Mouse (Mus musculus) intestine, postnatal 0 days (tissue): ENCODE data around the gene Olfr319. TPM values are rescaled to one million over a fixed set of nuclear protein-coding genes. Genes with fewer than 3 reads are reported as not detected.
"Not testable (repeated sequence)": the region's sequence is repeated elsewhere in the genome, so short reads cannot be mapped to it uniquely, and the experiment has no call there.

Experiments used
- ATAC-seq: fragments of 200-750 bp; cut with Nextera tagmentation; 2 replicates; pipeline ENCODE4 v1.8.0; 2017; ENCODE audit warnings: mild to moderate bottlenecking, moderate TSS enrichment, moderate library complexity
- H3K27ac ChIP-seq: fragments of 300-500 bp; sonication (generic); 2 replicates; pipeline ENCODE4 v1.5.1; 2014; ENCODE audit warnings: mild to moderate bottlenecking, low read depth, low read length, moderate library complexity
- H3K27me3 ChIP-seq: fragments of 300-500 bp; sonication (generic); replicated peaks from 2 replicates; pipeline ENCODE4 v1.6.1; 2014; ENCODE audit warnings: low read length, mixed read lengths; ENCODE audit not compliant: control insufficient read depth, insufficient read depth
- H3K36me3 ChIP-seq: fragments of 300-500 bp; sonication (generic); 2 replicates; pipeline ENCODE4 v1.6.1; 2014; ENCODE audit warnings: mild to moderate bottlenecking, moderate library complexity; ENCODE audit not compliant: control insufficient read depth, insufficient read depth
- H3K4me1 ChIP-seq: fragments of 300-500 bp; sonication (generic); replicated peaks from 2 replicates; pipeline ENCODE4 v1.6.1; 2014; ENCODE audit warnings: antibody characterized with exemption, low read length, mixed read lengths; ENCODE audit not compliant: control insufficient read depth, insufficient read depth
- H3K4me2 ChIP-seq: fragments of 300-500 bp; sonication (generic); replicated peaks from 2 replicates; pipeline ENCODE4 v1.6.1; 2014; ENCODE audit warnings: low read depth, mild to moderate bottlenecking, moderate library complexity
- H3K4me3 ChIP-seq: fragments of 300-500 bp; sonication (generic); 2 replicates; pipeline ENCODE4 v1.5.1; 2014; ENCODE audit warnings: low read depth, low read length
- H3K9ac ChIP-seq: fragments of 300-500 bp; sonication (generic); 2 replicates; pipeline ENCODE4 v1.6.1; 2014; ENCODE audit warnings: mild to moderate bottlenecking, low read depth, low read length
- H3K9me3 ChIP-seq: fragments of 300-500 bp; sonication (generic); 2 replicates; pipeline ENCODE4 v1.6.1; 2016; ENCODE audit warnings: mixed run types; ENCODE audit not compliant: control insufficient read depth
- CTCF ChIP-seq: sonication (generic); IDR thresholded peaks from 2 replicates; pipeline ENCODE4 v1.5.1; 2016; ENCODE audit warnings: low read depth, mild to moderate bottlenecking, control low read depth, antibody characterized with exemption, moderate library complexity
- WGBS: fragments of 180-500 bp; shearing (Covaris S2); extraction: QIAGEN DNeasy Blood & Tissue Kit; methylation state at CpG from one replicate; pipeline ENCODE4 v1.1.7; 2014; 5-methylcytosine and 5-hydroxymethylcytosine counted together
- polyA plus RNA-seq: library from polyadenylated mRNA; unstranded; fragments of >200 nt; fragmentation: Nextera tagmentation; extraction: Ambion mirVana; gene quantifications from 2 replicates; pipeline ENCODE4 v1.2.1, GENCODE M21; 2015

The Olfr319 gene
- polyA plus RNA-seq, 1 experiment from 2014 or later, result not detected

- Histone ChIP-seq H3K9ac (no peak overlapping the region), H3K4me3 (no peak overlapping the region), H3K4me2 (no peak overlapping the region), H3K27ac (no peak overlapping the region), H3K36me3 (no peaks in the 10 kb centered on the region), H3K27me3 (no peaks in the 10 kb centered on the region), H3K9me3 (no peaks in the 10 kb centered on the region), H3K4me1 (no peaks in the 10 kb centered on the region)
- ATAC-seq, result no peak
- no peak for TF ChIP-seq CTCF
- 88% methylated on average over 4 of the region's 4 CpGs for WGBS
Measured at GRCm38 (mm10) chr11:58719701-58720100, 20.7 kb downstream of the Olfr319 start.

DNA sequence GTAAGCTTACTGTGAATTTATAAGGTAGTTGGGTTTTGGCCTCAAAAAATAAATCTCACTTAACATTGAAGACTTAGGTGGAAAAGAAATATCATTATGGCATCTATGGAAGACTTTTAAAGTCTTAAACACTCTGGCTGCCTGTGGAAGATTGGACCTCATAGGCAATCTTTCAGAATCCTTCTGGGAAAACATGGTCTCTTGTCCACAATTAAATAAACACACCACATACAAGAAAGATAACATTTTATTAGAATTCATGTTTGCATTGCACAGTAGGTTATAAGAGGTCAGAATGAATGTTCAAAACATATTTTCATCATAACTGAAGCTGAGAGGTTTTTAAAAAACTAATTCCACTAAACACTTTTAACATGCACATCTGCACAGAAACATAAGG lies 25.0 kb downstream of the Olfr319 start, which contains the start of gene Olfr318:
Gene Olfr318 (minus strand): TSS at position 101 of the 400 bp plus-strand sequence.
- Histone ChIP-seq H3K4me2 (no peak within 1 kb of the TSS), H3K27me3 (no peaks in the 10 kb centered on the region), H3K9me3 (no peaks in the 10 kb centered on the region), H3K4me1 (no peaks in the 10 kb centered on the region), H3K9ac (no peak within 1 kb of the TSS), H3K4me3 (no peak within 1 kb of the TSS), H3K27ac (no peak within 1 kb of the TSS), H3K36me3 (no peaks in the 10 kb centered on the region)
- TF ChIP-seq CTCF, result no peak
- no peak for ATAC-seq

- H3K4me3 ChIP-seq, H3K4me2 ChIP-seq, H3K27me3 ChIP-seq, ATAC-seq, H3K4me1 ChIP-seq, H3K9ac ChIP-seq, H3K36me3 ChIP-seq, H3K9me3 ChIP-seq, H3K27ac ChIP-seq: not testable (repeated sequence)
- 75% methylated on average over 5 of the region's 6 CpGs for WGBS
Measured at GRCm38 (mm10) chr11:58727896-58728650, 29.1 kb downstream of the Olfr319 start.

- Histone ChIP-seq H3K4me3 (no peak overlapping the region), H3K27ac (no peak overlapping the region), H3K9me3 (no peaks in the 10 kb centered on the region), H3K9ac (no peak overlapping the region), H3K4me1 (no peaks in the 10 kb centered on the region), H3K36me3 (no peaks in the 10 kb centered on the region), H3K4me2 (no peak overlapping the region), H3K27me3 (no peaks in the 10 kb centered on the region)
- no peak for TF ChIP-seq CTCF
- no peak for ATAC-seq
- 64% methylated on average over 3 of the region's 3 CpGs for WGBS
Measured at GRCm38 (mm10) chr11:58733372-58733771, 34.4 kb downstream of the Olfr319 start.

DNA sequence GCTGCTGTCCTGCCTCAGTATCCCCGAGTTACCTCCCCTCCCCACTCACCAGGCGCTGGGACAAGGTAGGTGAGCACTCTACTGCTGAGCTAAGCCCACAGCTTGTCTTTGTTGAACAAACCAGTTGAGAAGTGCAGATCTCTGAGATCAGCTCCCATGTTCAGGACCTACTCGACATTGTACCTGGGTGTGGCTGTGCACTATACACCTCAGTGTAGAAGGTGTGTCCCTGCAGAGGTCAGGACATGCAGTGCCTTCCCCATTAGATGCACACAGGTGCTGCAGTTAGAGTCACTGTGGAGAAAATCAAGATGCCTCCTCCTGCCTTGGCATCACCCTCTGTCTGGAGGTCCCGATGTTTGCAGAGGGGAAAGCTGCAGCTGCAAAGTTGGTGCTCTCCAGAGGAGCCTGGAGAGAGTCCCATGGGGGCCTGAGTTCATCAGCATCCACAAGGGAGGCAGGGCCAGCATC lies 39.9 kb downstream of the Olfr319 start, which contains the start of gene Olfr317:
Gene Olfr317 (minus strand): TSS at position 421 of the 471 bp plus-strand sequence.
- Histone ChIP-seq H3K27ac (no peak within 1 kb of the TSS), H3K9me3 (no peaks in the 10 kb centered on the region), H3K36me3 (no peaks in the 10 kb centered on the region), H3K4me3 (no peak within 1 kb of the TSS), H3K27me3 (no peaks in the 10 kb centered on the region), H3K4me1 (no peaks in the 10 kb centered on the region), H3K9ac (no peak within 1 kb of the TSS), H3K4me2 (no peak within 1 kb of the TSS)
- WGBS, result 57% methylated on average over 4 of the region's 4 CpGs
- ATAC-seq, result no peak
- TF ChIP-seq CTCF, result no peak

GRCm38 (mm10) chr11:58751096-58751495 lies 52.1 kb downstream of the Olfr319 start:
- H3K9ac ChIP-seq, H3K27me3 ChIP-seq, H3K4me1 ChIP-seq, ATAC-seq, H3K9me3 ChIP-seq, H3K36me3 ChIP-seq, H3K27ac ChIP-seq, H3K4me3 ChIP-seq, H3K4me2 ChIP-seq: not testable (repeated sequence)
- 84% methylated on average over 18 of the region's 18 CpGs for WGBS
